Mouse (Mus musculus) thymus, postnatal 14 days (tissue): Measurements from ENCODE around the gene Neo1.

Experiments used
- DNase-seq: peaks from one replicate; pipeline ENCODE4 v3.0.0; 2021

The Neo1 gene

GRCm38 (mm10) chr9:58854931-58855330, 181.3 kb downstream of the Neo1 start:
- DNase-seq = no peak

DNA sequence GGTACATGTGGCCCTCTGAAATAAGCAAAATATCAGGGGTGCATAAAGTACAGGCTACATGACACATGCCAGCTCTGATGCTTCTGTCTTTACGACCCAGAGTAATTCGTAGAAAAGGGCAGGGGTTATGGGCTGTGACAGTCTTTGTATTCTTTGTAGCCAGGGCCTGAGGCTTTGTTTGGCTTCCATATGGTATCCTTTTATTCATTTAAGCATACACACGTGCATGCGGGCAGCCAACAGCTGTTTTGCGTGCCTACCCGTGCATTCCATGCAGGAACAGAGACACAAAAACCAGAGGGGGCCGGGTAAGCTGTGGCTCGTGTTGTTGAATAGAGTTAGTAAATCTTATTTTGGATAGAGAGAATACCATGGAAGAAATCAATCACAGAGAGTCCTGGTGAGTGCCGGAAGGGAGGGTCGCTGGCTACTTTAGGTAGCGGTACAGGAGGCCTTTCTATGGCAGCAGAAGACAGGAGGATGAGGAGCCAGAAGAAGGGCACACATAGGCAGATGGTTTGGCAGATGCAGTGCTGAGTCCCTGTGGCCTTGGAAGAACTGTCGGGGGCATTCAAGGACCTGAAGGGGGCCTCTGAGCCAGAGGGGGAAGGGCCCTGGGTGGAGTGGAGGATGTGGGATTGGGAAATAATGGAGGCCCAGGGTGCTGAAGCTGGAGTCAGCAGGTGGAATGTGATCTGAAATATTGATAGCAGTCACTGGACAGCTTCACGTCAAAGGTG, 186.5 kb downstream of the Neo1 start:
- DNase-seq = no peak

- DNase-seq = no peak
Measured at GRCm38 (mm10) chr9:58847676-58848075, 188.6 kb downstream of the Neo1 start.

DNA sequence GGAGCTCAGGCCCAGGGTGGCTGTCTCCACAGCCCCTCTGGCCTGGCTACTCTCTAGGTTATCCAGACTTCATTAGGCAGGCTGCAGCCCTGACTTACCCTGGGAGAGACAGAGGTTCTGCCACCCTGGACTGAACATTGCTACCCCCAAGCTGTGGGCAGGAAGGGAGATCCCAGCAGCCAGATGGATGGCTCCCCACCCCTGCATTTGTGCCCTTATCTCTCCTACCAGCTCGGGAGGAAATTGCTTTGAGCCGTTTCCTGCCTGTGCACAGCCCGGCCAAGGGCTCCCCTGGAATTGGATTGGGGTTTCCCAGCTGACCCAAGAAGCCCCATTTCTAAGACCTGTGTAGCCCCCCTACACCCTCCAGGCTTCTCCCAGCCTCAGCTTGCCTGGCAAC, 189.2 kb downstream of the Neo1 start:
- DNase-seq = no peak

DNA sequence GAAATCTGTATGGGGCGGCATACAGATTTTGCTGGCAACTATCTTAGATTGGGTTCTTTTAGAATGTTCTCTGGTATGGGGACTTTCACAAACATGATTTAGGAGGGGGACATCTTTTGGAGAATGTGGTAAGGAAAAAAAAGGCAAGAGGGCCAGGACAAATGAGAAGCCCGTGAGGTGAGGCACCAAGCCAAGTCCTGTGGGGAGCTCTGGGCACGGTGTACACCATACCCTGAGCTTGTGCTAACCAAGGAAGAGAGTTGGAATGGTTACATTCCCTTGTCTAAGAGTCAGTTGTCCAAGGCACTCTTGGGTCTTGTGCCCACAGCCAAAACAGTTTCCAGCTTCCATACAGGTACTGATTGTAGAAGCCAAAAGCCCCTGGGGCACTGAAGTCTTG, 191.6 kb downstream of the Neo1 start:
- DNase-seq = no peak

GRCm38 (mm10) chr9:58841655-58842054, 194.6 kb downstream of the Neo1 start:
- DNase-seq = peak; percentile 52

DNA sequence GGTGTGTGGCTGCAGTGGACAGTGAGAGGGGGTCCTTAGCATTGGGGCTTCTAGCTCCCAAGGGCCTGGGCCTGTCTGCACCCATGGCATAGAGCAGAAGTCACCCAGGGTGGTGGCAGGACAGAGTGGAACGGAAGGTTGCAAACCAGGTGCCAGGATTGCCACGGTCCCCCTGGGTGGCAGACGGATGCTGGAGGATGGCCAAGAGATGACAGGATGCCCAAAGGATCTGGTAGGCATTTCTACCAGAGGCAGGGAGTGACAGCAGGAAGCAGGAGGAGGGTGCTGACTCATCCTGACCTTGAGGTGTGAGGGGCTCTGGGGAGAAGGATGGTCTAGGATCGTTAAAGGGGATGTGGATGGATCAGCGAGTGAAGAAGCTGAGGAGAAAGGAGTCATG, 197.7 kb downstream of the Neo1 start:
- no peak for DNase-seq

GRCm38 (mm10) chr9:58837174-58837573, 199.1 kb downstream of the Neo1 start:
- no peak for DNase-seq

DNA sequence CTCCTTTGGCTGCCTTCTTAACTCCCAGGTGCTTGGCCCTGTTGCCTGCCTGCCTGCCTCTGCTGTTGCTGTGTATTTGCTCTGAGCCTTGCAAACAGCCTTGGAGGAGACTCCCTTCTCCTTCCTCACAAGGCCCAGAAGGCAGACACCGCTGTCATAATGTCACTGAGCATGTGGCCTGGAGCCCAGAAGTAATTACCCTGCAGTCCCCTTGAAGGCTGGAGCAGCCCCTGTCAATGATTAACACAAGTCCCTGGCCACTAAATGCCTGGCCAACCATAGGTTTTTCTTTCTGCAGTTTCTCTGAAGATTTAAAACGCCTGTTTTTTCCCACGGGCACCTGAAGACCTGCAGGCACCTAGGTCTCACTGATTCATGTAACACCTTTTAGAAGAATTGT, 203.3 kb downstream of the Neo1 start:
- DNase-seq = no peak

- no peak for DNase-seq
Measured at GRCm38 (mm10) chr9:58829627-58830026, 206.6 kb downstream of the Neo1 start.
